Mouse (Mus musculus): Measurements from ENCODE around the gene Sirt4. TPM values are rescaled to one million over a fixed set of nuclear protein-coding genes. Genes with fewer than 3 reads are reported as not detected.
"Not testable (repeated sequence)": the region's sequence is repeated elsewhere in the genome, so short reads cannot be mapped to it uniquely, and the experiment has no call there.

Gene Sirt4
- polyA plus RNA-seq, 1 experiment from 2014 or later, result 21.7 TPM

GRCm38 (mm10) chr5:115450410-115451317 lies 33.9 kb downstream of the Sirt4 start:
- Histone ChIP-seq H3K27me3 (replicated peaks) (no peaks in the 10 kb centered on the region), H3K9me3 (no peaks in the 10 kb centered on the region), H3K9ac (no peak overlapping the region), H3K4me2 (no peak overlapping the region), H3K4me3 (replicated peaks) (no peak overlapping the region), H3K4me1 (no peaks in the 10 kb centered on the region), H3K27ac (no peak overlapping the region), H3K36me3 (0 out of 2 replicates have a peak, but pooled peaks cover 10% of the 10 kb centered on the region)
- WGBS, result 87% methylated on average over 27 of the region's 27 CpGs
- no peak for ATAC-seq (ENCODE audit: insufficient read depth, low FRiP score, low read depth)

DNA sequence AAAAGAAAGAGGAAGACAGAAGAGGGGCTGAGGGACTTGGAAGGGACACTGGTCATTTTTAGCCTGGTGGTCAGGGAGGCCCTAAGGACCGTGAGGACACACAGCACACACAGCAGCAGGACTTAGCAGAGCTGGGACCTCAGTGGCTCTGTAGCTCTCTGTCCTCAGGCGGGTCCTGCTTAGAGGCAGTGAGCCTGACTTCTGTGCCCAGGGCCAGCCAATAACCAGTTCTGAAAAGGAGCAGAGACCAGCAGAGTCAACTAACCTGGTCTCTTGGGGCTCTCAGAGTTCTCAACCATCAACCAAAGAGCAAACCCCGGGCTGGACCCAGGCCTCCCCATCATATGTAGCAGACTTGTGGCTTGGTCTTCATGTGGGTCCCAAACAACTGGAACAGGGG lies 35.3 kb downstream of the Sirt4 start:
- WGBS, result 86% methylated on average over 3 of the region's 3 CpGs
- Histone ChIP-seq H3K4me1 (no peaks in the 10 kb centered on the region), H3K36me3 (peaks cover 16% of the 10 kb centered on the region; the same call in 1 of the 2 replicates), H3K9ac (no peak overlapping the region), H3K4me2 (no peak overlapping the region), H3K4me3 (replicated peaks) (no peak overlapping the region), H3K27me3 (replicated peaks) (no peaks in the 10 kb centered on the region), H3K9me3 (no peaks in the 10 kb centered on the region), H3K27ac (no peak overlapping the region)
- no peak for ATAC-seq (ENCODE audit: insufficient read depth, low FRiP score, low read depth)

- WGBS, result 79% methylated on average over 17 of the region's 17 CpGs
- Histone ChIP-seq H3K9me3 (no peaks in the 10 kb centered on the region), H3K27ac (no peak overlapping the region), H3K4me3 (replicated peaks) (no peak overlapping the region), H3K36me3 (peaks cover 20% of the 10 kb centered on the region), H3K27me3 (replicated peaks) (no peaks in the 10 kb centered on the region), H3K4me2 (no peak overlapping the region), H3K9ac (no peak overlapping the region), H3K4me1 (no peaks in the 10 kb centered on the region)
- no peak for ATAC-seq (ENCODE audit: insufficient read depth, low FRiP score, low read depth)
These were observed 37.4 kb downstream of the Sirt4 start for GRCm38 (mm10) chr5:115447108-115447507.

GRCm38 (mm10) chr5:115444130-115444529 lies 40.4 kb downstream of the Sirt4 start:
- H3K9ac ChIP-seq, result no peak overlapping the region
- no peak for ATAC-seq (ENCODE audit: insufficient read depth, low FRiP score, low read depth)

DNA sequence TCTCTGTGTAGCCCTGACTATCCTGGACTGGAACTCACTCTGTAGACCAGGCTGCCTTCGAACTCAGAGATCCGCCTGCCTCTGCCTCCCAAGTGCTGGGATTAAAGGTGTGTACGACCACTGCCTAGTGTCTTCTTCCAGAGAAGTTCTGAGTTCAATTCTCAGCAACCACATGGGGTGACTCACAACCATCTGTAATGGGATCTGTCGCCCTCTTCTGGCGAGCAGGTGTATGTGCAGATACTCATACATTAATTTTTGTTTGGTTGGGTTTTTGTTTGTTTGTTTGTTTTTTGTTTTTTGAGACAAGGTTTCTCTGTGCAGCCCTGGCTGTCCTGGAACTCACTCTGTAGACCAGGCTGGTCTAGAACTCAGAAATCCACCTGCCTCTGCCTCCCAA lies 41.9 kb downstream of the Sirt4 start:
- WGBS, result 76% methylated on average over 5 of the region's 5 CpGs
- not testable (repeated sequence) for H3K4me1 ChIP-seq; ATAC-seq (ENCODE audit: insufficient read depth, low FRiP score, low read depth); H3K9ac ChIP-seq; H3K4me2 ChIP-seq; H3K4me3 ChIP-seq (replicated peaks); H3K27me3 ChIP-seq (replicated peaks); H3K27ac ChIP-seq; H3K9me3 ChIP-seq
- H3K36me3 ChIP-seq, result peaks cover 14% of the 10 kb centered on the region

More at GRCm38 (mm10) chr5:115444130-115444529, 40.4 kb downstream of the Sirt4 start:
- peaks cover 14% of the 10 kb centered on the region for H3K36me3 ChIP-seq
- H3K4me1 ChIP-seq, result no peaks in the 10 kb centered on the region
- H3K9me3 ChIP-seq, result no peaks in the 10 kb centered on the region
- H3K27ac ChIP-seq, result no peak overlapping the region
- H3K4me3 ChIP-seq (replicated peaks), result no peak overlapping the region
- no peak overlapping the region for H3K4me2 ChIP-seq
- H3K27me3 ChIP-seq (replicated peaks), result no peaks in the 10 kb centered on the region
- 91% methylated on average over 11 of the region's 11 CpGs for WGBS

GRCm38 (mm10) chr5:115441205-115441849 lies 43.2 kb downstream of the Sirt4 start:
- H3K9me3 ChIP-seq, result no peaks in the 10 kb centered on the region
- H3K9ac ChIP-seq, result no peak overlapping the region
- no peak overlapping the region for H3K4me3 ChIP-seq (replicated peaks)
- H3K4me1 ChIP-seq, result peaks cover 8% of the 10 kb centered on the region
- ATAC-seq (ENCODE audit: insufficient read depth, low FRiP score, low read depth), result no peak
- H3K4me2 ChIP-seq, result no peak overlapping the region
- no peaks in the 10 kb centered on the region for H3K27me3 ChIP-seq (replicated peaks)
- WGBS, result 41% methylated on average over 14 of the region's 14 CpGs
- peaks cover 14% of the 10 kb centered on the region for H3K36me3 ChIP-seq
- 0 out of 2 replicates have a peak overlapping the region, but pooled peaks have one; percentile 13 for H3K27ac ChIP-seq

DNA sequence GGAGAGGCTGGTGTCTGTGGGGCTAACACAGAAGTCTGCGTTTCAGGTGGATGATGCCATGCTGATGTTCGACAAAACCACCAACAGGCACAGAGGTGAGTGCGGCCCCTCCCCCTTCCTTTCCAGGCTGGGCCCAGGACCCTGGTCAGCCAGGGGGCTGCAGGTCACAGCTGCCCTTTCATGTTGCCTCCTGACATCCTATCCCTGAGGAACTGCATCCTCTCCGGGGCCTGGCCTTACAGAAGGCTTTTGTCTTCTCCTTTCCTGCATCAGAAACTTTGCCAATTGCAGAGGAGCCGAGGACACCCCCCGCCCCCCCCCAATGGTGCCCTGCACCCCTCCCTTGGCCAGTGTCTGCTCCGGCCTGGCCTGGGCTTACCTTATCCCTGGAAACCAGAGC lies 45.9 kb downstream of the Sirt4 start:
- WGBS, result 51% methylated on average over 7 of the region's 7 CpGs
- no peak for ATAC-seq (ENCODE audit: insufficient read depth, low FRiP score, low read depth)
- Histone ChIP-seq H3K4me1 (peaks cover 27% of the 10 kb centered on the region), H3K27ac (no peak overlapping the region), H3K9me3 (no peaks in the 10 kb centered on the region), H3K4me3 (replicated peaks) (no peak overlapping the region), H3K9ac (no peak overlapping the region), H3K4me2 (no peak overlapping the region), H3K27me3 (replicated peaks) (no peaks in the 10 kb centered on the region), H3K36me3 (peaks cover 7% of the 10 kb centered on the region)

- Histone ChIP-seq H3K27ac (no peak overlapping the region), H3K4me1 (peaks cover 29% of the 10 kb centered on the region), H3K4me3 (replicated peaks) (no peak overlapping the region), H3K36me3 (peaks cover 7% of the 10 kb centered on the region), H3K9me3 (no peaks in the 10 kb centered on the region), H3K9ac (no peak overlapping the region), H3K4me2 (no peak overlapping the region), H3K27me3 (replicated peaks) (no peaks in the 10 kb centered on the region)
- ATAC-seq (ENCODE audit: insufficient read depth, low FRiP score, low read depth), result no peak
- 55% methylated on average over 2 of the region's 2 CpGs for WGBS
These were observed 46.6 kb downstream of the Sirt4 start for GRCm38 (mm10) chr5:115437945-115438315.

GRCm38 (mm10) chr5:115437242-115437944 lies 47.1 kb downstream of the Sirt4 start:
- H3K4me2 ChIP-seq, result peak overlapping the region; percentile 75; the same call in 1 of the 2 replicates
- ATAC-seq (ENCODE audit: insufficient read depth, low FRiP score, low read depth), result no peak
- H3K9me3 ChIP-seq, result no peaks in the 10 kb centered on the region
- H3K9ac ChIP-seq, result no peak overlapping the region
- 58% methylated on average over 7 of the region's 7 CpGs for WGBS
- no peak overlapping the region for H3K4me3 ChIP-seq (replicated peaks)
- no peaks in the 10 kb centered on the region for H3K27me3 ChIP-seq (replicated peaks)
- peaks cover 32% of the 10 kb centered on the region for H3K4me1 ChIP-seq
- peak overlapping the region; percentile 82; the same call in 1 of the 2 replicates for H3K27ac ChIP-seq
- peaks cover 4% of the 10 kb centered on the region; the same call in 1 of the 2 replicates for H3K36me3 ChIP-seq

GRCm38 (mm10) chr5:115436421-115437124 lies 48.0 kb downstream of the Sirt4 start:
- WGBS, result 2% methylated on average over 43 of the region's 43 CpGs
- H3K4me1 ChIP-seq, result peaks cover 35% of the 10 kb centered on the region

GRCm38 (mm10) chr5:115435755-115436379 lies 48.7 kb downstream of the Sirt4 start:
- no peaks in the 10 kb centered on the region for H3K36me3 ChIP-seq
- peak overlapping the region; percentile 82 for H3K27ac ChIP-seq
- H3K9me3 ChIP-seq, result no peaks in the 10 kb centered on the region
- WGBS, result 30% methylated on average over 8 of the region's 8 CpGs
- H3K4me3 ChIP-seq (replicated peaks), result peak overlapping the region; percentile 42
- no peaks in the 10 kb centered on the region for H3K27me3 ChIP-seq (replicated peaks)
- no peak overlapping the region for H3K9ac ChIP-seq
- peak overlapping the region; percentile 75 for H3K4me2 ChIP-seq
- peaks cover 42% of the 10 kb centered on the region for H3K4me1 ChIP-seq
- ATAC-seq (ENCODE audit: insufficient read depth, low FRiP score, low read depth), result no peak

More at GRCm38 (mm10) chr5:115436421-115437124, 48.0 kb downstream of the Sirt4 start:
- peak overlapping the region; percentile 42 for H3K4me3 ChIP-seq (replicated peaks)
- H3K27ac ChIP-seq, result peak overlapping the region; percentile 82
- H3K36me3 ChIP-seq, result no peaks in the 10 kb centered on the region
- H3K4me2 ChIP-seq, result peak overlapping the region; percentile 75
- no peaks in the 10 kb centered on the region for H3K9me3 ChIP-seq
- H3K27me3 ChIP-seq (replicated peaks), result no peaks in the 10 kb centered on the region
- no peak overlapping the region for H3K9ac ChIP-seq
- ATAC-seq (ENCODE audit: insufficient read depth, low FRiP score, low read depth), result peak; percentile 74

All from stomach, embryonic 15.5 days (tissue).